Mouse (Mus musculus) stomach, embryonic 15.5 days (tissue): Measurements from ENCODE around the gene Kcna6. TPM values are rescaled to one million over a fixed set of nuclear protein-coding genes. Genes with fewer than 3 reads are reported as not detected.
A peak's percentile ranks its signal among the peaks of the same experiment; 100 is the strongest.

Experiments used
- ATAC-seq: fragments of 200-750 bp; cut with Nextera tagmentation; 2 replicates; pipeline ENCODE4 v1.8.0; 2017; ENCODE audit warnings: low read depth, moderate number of reproducible peaks, moderate TSS enrichment; ENCODE audit not compliant: insufficient read depth, low FRiP score
- H3K27ac ChIP-seq: fragments of 300-500 bp; sonication (generic); 2 replicates; pipeline ENCODE4 v1.5.1; 2015; ENCODE audit warnings: mild to moderate bottlenecking, inconsistent platforms
- H3K27me3 ChIP-seq: fragments of 300-500 bp; sonication (generic); replicated peaks from 2 replicates; pipeline ENCODE4 v1.6.1; 2015; ENCODE audit warnings: inconsistent platforms
- H3K36me3 ChIP-seq: fragments of 300-500 bp; sonication (generic); 2 replicates; pipeline ENCODE4 v1.6.1; 2015; ENCODE audit warnings: inconsistent platforms
- H3K4me1 ChIP-seq: fragments of 300-500 bp; sonication (generic); 2 replicates; pipeline ENCODE4 v1.6.1; 2015; ENCODE audit warnings: inconsistent platforms
- H3K4me2 ChIP-seq: fragments of 300-500 bp; sonication (generic); 2 replicates; pipeline ENCODE4 v1.6.1; 2015; ENCODE audit warnings: mild to moderate bottlenecking, inconsistent platforms
- H3K4me3 ChIP-seq: fragments of 300-500 bp; sonication (generic); replicated peaks from 2 replicates; pipeline ENCODE4 v1.5.1; 2015; ENCODE audit warnings: inconsistent platforms
- H3K9ac ChIP-seq: fragments of 300-500 bp; sonication (generic); 2 replicates; pipeline ENCODE4 v1.6.1; 2015; ENCODE audit warnings: inconsistent platforms
- H3K9me3 ChIP-seq: fragments of 300-500 bp; sonication (generic); 2 replicates; pipeline ENCODE4 v1.6.1; 2016; ENCODE audit warnings: inconsistent platforms
- WGBS: fragments of 180-500 bp; shearing (Covaris S2); methylation state at CpG from one replicate; pipeline ENCODE4 v1.1.7; 2015; 5-methylcytosine and 5-hydroxymethylcytosine counted together
- polyA plus RNA-seq: library from polyadenylated mRNA; unstranded; fragments of >200 nt; fragmentation: Nextera tagmentation; extraction: Ambion mirVana; gene quantifications from 2 replicates; pipeline ENCODE4 v1.2.1, GENCODE M21; 2015

The Kcna6 gene
- 2.7 and 2.8 TPM in 2 replicates for polyA plus RNA-seq

DNA sequence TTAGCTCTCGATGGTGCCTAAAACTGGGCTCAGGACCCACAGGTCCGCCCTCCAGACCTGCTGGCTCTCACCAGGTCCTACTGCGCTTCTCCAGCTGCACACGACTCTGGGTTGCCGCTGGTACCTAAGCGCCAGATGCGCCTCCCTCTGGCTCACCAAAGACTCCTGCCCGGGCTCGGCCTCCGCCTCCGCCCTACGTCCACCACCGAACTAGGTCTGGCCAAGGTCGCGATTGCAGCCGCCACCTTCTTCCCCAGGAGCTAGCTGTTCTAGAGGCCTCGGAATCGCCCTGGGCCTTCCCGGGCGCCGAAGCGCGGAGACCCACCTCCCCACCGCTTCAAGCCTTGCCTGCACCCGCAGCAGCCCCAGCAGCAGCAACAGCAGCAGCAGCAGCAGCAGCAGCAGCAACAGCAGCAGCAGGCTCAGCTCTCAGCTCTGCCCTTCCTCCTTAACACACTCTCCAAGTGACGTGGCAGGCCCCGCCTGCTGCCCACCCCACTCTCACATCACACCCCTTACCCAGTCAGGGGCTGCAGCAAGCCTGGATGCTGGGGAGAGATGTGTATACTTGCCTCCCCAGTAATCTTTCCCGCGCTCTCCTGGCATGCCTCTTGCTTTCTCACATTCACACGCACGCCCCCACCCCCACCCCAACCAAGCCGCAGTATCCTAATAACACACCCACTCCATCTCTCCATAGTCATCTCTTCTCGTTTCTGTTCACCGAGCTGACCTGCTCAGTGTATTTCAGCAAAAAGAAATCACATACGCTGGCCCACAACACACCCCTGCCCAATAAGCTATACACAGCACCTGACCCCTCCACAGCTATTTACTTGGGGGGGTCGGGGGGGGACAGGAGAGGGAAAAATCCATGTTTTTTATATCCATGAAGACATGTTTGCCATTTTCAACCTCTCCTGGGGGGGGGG lies at the start of gene Kcna6:
TSS of gene Kcna6 (minus strand) at position 464 of the 932 bp plus-strand sequence.
- Histone ChIP-seq H3K27ac (no peak within 1 kb of the TSS), H3K9ac (no peak within 1 kb of the TSS), H3K4me3 (peak within 1 kb of the TSS; percentile 48), H3K9me3 (no peaks in the 10 kb centered on the region), H3K4me1 (peaks cover 16% of the 10 kb centered on the region; the same call in 1 of the 2 replicates), H3K36me3 (no peaks in the 10 kb centered on the region), H3K4me2 (peak within 1 kb of the TSS; percentile 95), H3K27me3 (peaks cover 37% of the 10 kb centered on the region)
- WGBS = 2% methylated on average over 36 of the region's 36 CpGs
- ATAC-seq = peak; percentile 39; the same call in 1 of the 2 replicates

DNA sequence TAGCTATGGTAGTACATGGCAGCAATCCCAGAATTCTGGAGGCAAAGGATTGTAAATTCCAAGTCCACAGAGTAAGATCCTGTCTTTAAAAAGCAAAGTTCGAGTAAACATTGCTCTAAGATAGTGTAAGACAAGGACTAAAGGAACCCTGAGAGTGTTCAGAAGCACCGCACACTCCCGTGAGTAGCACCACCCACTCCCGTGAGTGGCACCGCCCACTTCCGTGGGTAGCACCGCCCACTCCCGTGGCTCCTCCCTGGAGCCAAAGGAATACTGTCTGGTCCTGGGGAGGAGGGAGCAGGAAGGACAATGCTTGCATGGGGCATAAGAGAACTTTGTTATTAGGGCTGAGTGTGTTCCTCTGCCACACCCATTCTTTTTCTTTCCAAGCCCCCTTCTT lies 48.4 kb upstream of the Kcna6 start:
- no peak overlapping the region for H3K9ac ChIP-seq
- no peak overlapping the region for H3K27ac ChIP-seq
- 73% methylated on average over 8 of the region's 8 CpGs for WGBS
- no peaks in the 10 kb centered on the region for H3K4me1 ChIP-seq
- no peak for ATAC-seq
- H3K9me3 ChIP-seq = no peaks in the 10 kb centered on the region
- H3K36me3 ChIP-seq = no peaks in the 10 kb centered on the region
- H3K4me3 ChIP-seq = no peak overlapping the region
- H3K27me3 ChIP-seq = no peaks in the 10 kb centered on the region
- H3K4me2 ChIP-seq = no peak overlapping the region

- ATAC-seq = no peak
- no peak overlapping the region for H3K27ac ChIP-seq
- no peak overlapping the region for H3K4me2 ChIP-seq
- H3K4me3 ChIP-seq = no peak overlapping the region
- no peaks in the 10 kb centered on the region for H3K9me3 ChIP-seq
- WGBS = 54% methylated on average over 5 of the region's 5 CpGs
- H3K27me3 ChIP-seq = no peaks in the 10 kb centered on the region
- no peak overlapping the region for H3K9ac ChIP-seq
- no peaks in the 10 kb centered on the region for H3K36me3 ChIP-seq
- no peaks in the 10 kb centered on the region for H3K4me1 ChIP-seq
Observed at GRCm38 (mm10) chr6:126784206-126784605, 43.7 kb upstream of the Kcna6 start.

- no peak overlapping the region for H3K9ac ChIP-seq
- no peaks in the 10 kb centered on the region for H3K9me3 ChIP-seq
- H3K36me3 ChIP-seq = no peaks in the 10 kb centered on the region
- H3K27me3 ChIP-seq = no peaks in the 10 kb centered on the region
- no peak overlapping the region for H3K4me2 ChIP-seq
- no peak overlapping the region for H3K27ac ChIP-seq
- H3K4me1 ChIP-seq = no peaks in the 10 kb centered on the region
- 55% methylated on average over 10 of the region's 10 CpGs for WGBS
- ATAC-seq = no peak
- H3K4me3 ChIP-seq = no peak overlapping the region
Observed at GRCm38 (mm10) chr6:126783651-126784066, 43.2 kb upstream of the Kcna6 start.

DNA sequence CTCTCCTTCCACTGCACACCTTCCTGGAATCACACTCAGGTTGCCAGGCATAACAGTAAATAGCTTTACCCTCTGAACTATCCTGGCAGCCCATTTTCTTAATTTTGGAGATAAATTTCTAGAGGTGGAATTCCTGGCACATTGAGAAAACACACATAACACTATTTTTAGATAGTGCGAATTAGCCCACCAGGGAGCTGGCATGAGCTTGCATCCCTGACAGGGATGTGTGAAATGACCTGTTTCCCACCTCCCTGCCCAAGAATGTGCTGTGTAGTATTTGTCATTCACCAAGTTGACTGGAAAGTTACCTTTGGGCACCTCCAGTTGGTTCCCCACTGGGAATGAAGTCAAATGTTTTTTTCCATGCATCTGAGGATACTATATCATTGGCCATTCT lies 42.6 kb upstream of the Kcna6 start:
- no peak overlapping the region for H3K4me2 ChIP-seq
- no peak overlapping the region for H3K9ac ChIP-seq
- no peak overlapping the region for H3K27ac ChIP-seq
- no peaks in the 10 kb centered on the region for H3K9me3 ChIP-seq
- no peaks in the 10 kb centered on the region for H3K4me1 ChIP-seq
- ATAC-seq = no peak
- no peaks in the 10 kb centered on the region for H3K27me3 ChIP-seq
- no peak overlapping the region for H3K4me3 ChIP-seq
- no peaks in the 10 kb centered on the region for H3K36me3 ChIP-seq
- 89% methylated on average over 1 of the region's 1 CpGs for WGBS

GRCm38 (mm10) chr6:126777889-126778288 lies 37.4 kb upstream of the Kcna6 start:
- 55% methylated on average over 6 of the region's 6 CpGs for WGBS
- no peak for ATAC-seq

DNA sequence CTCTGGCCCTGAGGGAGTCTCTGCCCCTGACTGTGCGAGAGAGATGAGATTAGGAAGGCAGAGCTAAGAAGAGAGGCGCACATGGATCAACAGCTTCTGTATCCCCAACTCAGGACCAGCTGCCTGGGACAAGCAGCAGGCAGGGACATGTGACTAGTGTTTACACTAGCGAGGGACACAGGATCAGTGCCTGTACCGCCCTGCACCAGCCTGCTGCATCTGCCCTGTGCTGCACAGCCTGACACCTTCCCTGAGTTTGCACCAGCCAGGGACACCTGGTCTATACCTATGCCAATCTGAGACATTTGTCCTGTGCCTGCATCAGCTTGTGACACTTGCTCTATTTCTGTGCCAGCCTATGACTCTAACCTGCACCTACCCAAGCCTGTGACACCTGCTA lies 33.4 kb upstream of the Kcna6 start:
- no peaks in the 10 kb centered on the region for H3K36me3 ChIP-seq
- no peak overlapping the region for H3K27ac ChIP-seq
- no peak for ATAC-seq
- no peak overlapping the region for H3K9ac ChIP-seq
- 41% methylated on average over 4 of the region's 4 CpGs for WGBS
- no peak overlapping the region for H3K4me3 ChIP-seq
- H3K4me1 ChIP-seq = 0 out of 2 replicates have a peak, but pooled peaks cover 2% of the 10 kb centered on the region
- no peaks in the 10 kb centered on the region for H3K27me3 ChIP-seq
- no peak overlapping the region for H3K4me2 ChIP-seq
- H3K9me3 ChIP-seq = no peaks in the 10 kb centered on the region

More at GRCm38 (mm10) chr6:126777889-126778288, 37.4 kb upstream of the Kcna6 start:
- no peaks in the 10 kb centered on the region for H3K27me3 ChIP-seq
- H3K36me3 ChIP-seq = no peaks in the 10 kb centered on the region
- no peak overlapping the region for H3K4me2 ChIP-seq
- H3K9me3 ChIP-seq = no peaks in the 10 kb centered on the region
- H3K27ac ChIP-seq = no peak overlapping the region
- no peak overlapping the region for H3K4me3 ChIP-seq
- no peak overlapping the region for H3K9ac ChIP-seq
- H3K4me1 ChIP-seq = no peaks in the 10 kb centered on the region

DNA sequence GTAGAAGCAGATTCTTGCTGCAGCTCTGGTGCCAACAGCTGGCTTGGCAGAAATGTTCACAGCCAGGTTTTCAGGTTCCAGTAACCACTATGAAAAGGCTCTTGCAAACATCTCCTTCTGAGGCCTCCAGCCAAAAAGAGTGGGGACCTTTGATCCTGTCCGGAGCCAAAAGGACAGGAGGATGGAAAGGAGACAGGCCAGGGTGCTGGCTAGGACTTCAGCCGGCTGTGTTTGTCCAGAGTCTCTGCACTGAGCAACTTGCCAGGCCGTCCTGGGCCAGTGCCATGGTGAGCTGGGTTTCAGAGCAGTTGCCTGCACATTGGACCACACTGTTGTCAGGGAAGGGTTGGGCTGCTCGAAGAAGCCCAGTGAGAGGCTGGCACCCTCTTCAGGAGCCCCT lies 31.9 kb upstream of the Kcna6 start:
- ATAC-seq = no peak
- Histone ChIP-seq H3K4me1 (0 out of 2 replicates have a peak, but pooled peaks cover 2% of the 10 kb centered on the region), H3K4me2 (no peak overlapping the region), H3K36me3 (no peaks in the 10 kb centered on the region), H3K4me3 (no peak overlapping the region), H3K27ac (no peak overlapping the region), H3K27me3 (no peaks in the 10 kb centered on the region), H3K9me3 (no peaks in the 10 kb centered on the region), H3K9ac (no peak overlapping the region)
- 68% methylated on average over 4 of the region's 4 CpGs for WGBS

DNA sequence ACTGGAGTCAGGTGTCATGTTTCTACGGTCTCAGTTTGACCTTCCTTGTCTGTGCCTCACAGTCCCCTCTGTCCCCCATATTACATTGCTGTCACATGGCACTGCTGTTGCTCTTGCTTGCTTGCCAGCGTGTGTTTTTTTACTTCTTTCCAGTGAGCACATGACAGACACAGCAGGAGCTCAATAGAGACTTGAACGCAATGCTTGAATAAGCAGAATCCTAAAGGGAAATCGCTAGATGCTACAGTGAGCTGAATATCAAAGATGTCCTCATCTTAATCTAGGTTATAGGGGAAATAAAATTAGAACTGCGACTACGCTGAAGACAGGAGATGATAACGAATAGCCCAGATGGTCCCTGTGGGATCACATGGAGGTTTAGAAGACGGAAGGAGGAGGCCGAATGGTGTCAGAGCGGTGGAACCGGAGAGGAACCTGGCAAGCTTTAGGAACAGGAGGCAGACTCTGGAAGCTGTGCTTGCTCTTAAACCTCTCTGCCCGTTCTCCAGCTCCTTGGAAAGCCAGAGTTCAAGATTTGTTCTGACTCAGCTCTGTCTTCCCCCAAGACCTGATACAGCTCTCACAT lies 29.8 kb upstream of the Kcna6 start:
- H3K27me3 ChIP-seq = no peaks in the 10 kb centered on the region
- no peak for ATAC-seq
- H3K4me1 ChIP-seq = 0 out of 2 replicates have a peak, but pooled peaks cover 2% of the 10 kb centered on the region

GRCm38 (mm10) chr6:126768957-126769665 lies 28.6 kb upstream of the Kcna6 start:
- Histone ChIP-seq H3K4me3 (no peak overlapping the region), H3K9ac (no peak overlapping the region), H3K27me3 (no peaks in the 10 kb centered on the region), H3K9me3 (no peaks in the 10 kb centered on the region), H3K4me2 (no peak overlapping the region), H3K4me1 (0 out of 2 replicates have a peak, but pooled peaks cover 2% of the 10 kb centered on the region), H3K36me3 (no peaks in the 10 kb centered on the region), H3K27ac (no peak overlapping the region)
- 72% methylated on average over 11 of the region's 11 CpGs for WGBS
- no peak for ATAC-seq

More for the DNA sequence above, 29.8 kb upstream of the Kcna6 start:
- Histone ChIP-seq H3K9me3 (no peaks in the 10 kb centered on the region), H3K36me3 (no peaks in the 10 kb centered on the region), H3K4me3 (no peak overlapping the region), H3K4me2 (no peak overlapping the region), H3K27ac (no peak overlapping the region), H3K9ac (no peak overlapping the region)
- WGBS = 85% methylated on average over 12 of the region's 12 CpGs

- H3K36me3 ChIP-seq = no peaks in the 10 kb centered on the region
- no peak overlapping the region for H3K9ac ChIP-seq
- H3K4me3 ChIP-seq = no peak overlapping the region
- no peaks in the 10 kb centered on the region for H3K9me3 ChIP-seq
- H3K27ac ChIP-seq = no peak overlapping the region
- H3K4me2 ChIP-seq = no peak overlapping the region
- H3K27me3 ChIP-seq = no peaks in the 10 kb centered on the region
- 33% methylated on average over 7 of the region's 7 CpGs for WGBS
- ATAC-seq = no peak
- 0 out of 2 replicates have a peak, but pooled peaks cover 2% of the 10 kb centered on the region for H3K4me1 ChIP-seq
Observed at GRCm38 (mm10) chr6:126767610-126768532, 27.4 kb upstream of the Kcna6 start.
